Mouse (Mus musculus) layer of hippocampus, adult 18-20 months (tissue): ENCODE data around the gene A730009L09Rik. TPM values are rescaled to one million over a fixed set of nuclear protein-coding genes. Genes with fewer than 3 reads are reported as not detected.

Experiments
- DNase-seq, 2 experiments: peaks; one replicate each; pipeline ENCODE4 v3.0.0; 2022; ENCODE audit warnings: low spot score in 2 of 2
- total RNA-seq, 2 experiments: library from RNA; stranded (reverse); gene quantifications; 2 replicates each; pipeline ENCODE4 v1.2.3; 2021

Gene A730009L09Rik
- total RNA-seq, 2 experiments from 2014 or later = 0.45 to 0.51 TPM

DNA sequence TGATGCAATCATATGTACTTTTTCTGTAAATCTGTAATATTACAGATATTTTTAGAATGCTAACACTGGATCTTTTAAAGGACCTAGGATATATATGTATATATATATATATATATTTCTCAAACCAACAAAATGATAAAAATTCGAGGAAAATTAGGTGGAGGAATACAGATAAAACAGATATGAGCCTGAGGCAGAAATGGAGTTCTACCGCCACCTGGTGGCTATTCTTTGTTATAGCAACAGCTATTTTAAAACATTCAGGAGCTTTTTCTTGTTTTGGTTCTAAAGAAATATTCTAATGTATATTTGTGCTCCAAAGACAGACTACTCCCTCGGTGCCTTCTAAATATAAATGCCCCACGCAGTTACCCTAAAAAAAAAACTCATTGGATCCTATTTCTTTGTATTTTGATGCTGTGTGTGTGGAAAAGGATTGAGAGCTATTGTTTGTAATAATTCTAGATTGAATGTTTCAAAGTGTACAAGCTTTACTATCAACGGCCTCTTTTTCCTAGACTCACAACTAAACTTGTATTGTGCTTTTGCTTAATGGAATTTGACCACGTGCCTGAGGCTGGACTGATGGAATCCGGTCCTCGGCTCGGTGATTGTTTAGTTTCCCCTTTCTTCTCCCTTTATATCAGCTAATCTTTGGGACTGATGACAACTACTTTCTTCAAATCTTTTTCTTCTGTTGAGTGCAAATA is 44.8 kb downstream of the A730009L09Rik start:
- peak in 1 of 2 experiments; percentile 23 for DNase-seq

DNA sequence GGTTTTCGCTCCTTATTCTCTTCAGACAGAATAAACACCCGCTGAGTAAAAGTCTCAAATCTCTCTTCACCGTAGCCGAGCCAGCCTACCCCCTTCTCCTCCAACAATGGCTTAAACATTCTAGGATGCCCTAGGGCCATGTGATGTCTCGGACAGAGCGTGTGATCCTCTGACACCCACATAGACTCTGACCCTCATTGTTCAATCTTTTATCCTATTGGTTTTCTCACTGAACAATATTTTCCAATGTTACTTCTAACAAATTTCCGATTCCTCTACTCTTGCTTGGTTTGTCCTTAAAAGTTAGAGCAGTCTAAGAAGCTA is 45.3 kb downstream of the A730009L09Rik start:
- no peak for DNase-seq

Other genes starting within 250 kb of the A730009L09Rik start
- 10 to 100 TPM; 21.3 to 22.5 TPM for gene Mrpl39, start 220.6 kb downstream of the A730009L09Rik start, total RNA-seq